Mouse (Mus musculus): ENCODE measurements at regions not wholly inside any gene's neighbourhood (a gene's known extent, or its start where the extent isn't known, plus 50 kb on each side); places are given as distances from the start of the nearest gene placed in this dataset.

DNA sequence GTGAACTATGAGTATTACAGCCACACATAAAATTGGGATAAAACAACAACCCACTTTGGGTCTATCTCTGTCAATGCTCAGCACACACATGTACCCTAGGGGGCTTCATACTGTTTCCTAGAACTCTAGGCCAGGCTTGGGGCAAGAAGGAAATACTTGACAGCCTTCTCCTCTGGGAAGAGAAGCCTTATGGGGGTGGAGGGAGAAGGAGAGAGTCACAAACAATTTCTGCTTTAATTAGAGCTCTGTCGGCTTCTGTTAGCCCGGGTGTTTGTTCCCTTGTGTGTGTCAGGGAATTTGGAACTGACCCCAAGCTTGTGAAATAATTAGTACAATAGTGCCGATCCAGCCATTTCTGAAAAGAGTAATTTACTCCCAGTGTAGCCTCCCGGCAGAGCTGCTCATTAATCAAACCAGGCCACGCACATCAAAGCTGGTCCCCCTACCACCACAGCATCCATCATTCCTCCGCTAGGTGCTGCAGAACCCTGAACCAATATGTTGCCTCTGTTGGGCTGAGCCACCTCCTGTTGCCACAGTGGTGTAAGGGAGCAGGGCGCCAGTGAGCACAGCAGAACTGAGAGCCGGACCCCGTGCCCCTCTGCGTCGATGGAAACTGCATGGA, 307.3 kb downstream of the Tmem114 start:
- DNase-seq (ENCODE audit: low read depth): no peak

GRCm38 (mm10) chr16:8111329-8112116, 313.4 kb downstream of the Tmem114 start:
- DNase-seq (ENCODE audit: low read depth): no peak

DNA sequence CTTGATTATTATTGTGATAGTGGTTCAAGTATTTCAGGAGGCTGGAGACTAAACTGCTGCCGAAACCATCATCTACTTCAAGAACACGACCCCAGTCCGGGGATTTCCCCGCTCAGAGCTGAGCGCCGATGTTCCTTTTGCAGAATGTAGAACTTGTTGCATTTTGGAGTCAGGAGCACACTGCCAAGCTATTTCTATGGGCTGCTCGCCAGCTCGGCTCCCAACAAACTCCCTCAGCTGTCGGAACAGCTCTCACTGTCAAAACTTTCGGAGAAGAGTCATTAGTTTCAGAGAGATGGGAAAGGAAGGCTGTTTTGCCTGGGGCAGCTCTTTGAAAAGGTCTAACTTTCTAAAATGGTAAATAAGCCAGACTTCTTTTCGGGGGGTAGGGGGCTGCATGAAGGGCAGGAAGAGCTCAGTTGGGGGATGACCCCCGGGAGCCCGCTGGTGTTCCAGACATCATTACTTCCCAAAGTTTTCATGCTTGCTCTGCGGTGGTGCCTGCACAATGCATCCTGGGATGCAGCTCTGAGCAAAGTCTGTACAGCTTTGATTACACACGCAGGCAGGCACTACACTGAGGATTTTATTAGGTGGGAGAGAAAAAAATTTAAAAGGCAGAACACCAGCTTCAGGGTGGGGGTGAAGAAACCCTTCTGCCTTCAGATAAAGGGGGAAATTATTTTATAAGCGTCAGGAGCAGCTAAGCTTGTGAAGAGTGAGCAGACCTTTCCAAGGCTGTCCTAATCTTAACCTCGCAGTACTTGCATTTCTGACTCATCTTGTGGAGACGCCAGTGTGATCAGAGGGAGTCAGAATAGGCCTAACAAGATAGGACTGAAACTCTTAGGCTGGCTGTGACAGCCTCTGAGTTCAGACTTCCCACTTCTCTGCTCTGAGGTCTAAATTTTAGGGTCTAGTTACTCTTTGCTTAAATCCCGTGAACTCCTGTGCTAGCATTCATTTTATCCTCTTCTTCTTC, 316.5 kb downstream of the Tmem114 start:
- DNase-seq (ENCODE audit: low read depth): no peak

- DNase-seq (ENCODE audit: low read depth): no peak
Measured at GRCm38 (mm10) chr16:8079024-8079423, 345.9 kb downstream of the Tmem114 start.

DNA sequence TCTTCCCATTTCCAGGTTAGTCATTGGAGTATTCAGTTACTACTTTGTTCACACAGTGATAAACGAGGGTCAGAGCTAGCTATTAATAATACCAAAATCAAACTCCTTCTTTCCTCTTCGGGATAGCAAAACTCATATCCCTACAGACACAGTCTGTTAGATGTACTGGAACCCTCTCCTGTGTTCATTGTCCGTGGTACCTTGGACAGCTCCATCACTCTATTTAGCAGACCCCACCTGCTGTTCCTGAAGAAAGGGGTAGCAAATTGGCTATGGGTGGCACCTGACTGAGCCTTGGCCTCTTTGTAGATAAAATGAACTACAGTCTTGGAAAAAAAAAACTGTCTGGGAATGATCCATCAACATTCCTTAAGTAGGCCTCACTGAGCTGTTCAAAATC, 346.5 kb downstream of the Tmem114 start:
- DNase-seq (ENCODE audit: low read depth): no peak

DNA sequence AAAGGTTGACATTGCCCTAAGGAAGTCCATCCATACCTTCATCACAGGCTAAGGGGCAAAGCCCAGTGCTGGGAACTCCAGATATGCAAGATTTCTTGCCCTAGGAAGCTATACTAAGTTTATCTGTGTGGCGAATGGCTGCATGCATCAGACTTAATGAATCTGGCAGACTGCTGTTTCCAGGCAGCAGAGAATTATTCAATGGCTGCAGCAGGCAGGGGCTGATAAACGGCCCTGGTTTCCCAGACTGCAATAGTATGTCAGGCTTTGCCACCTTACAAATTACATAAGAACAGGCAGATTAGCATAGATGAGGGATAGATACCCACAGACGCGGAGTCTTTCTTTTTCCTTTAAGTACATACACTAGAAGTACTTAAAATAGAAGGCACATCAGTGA, 350.2 kb downstream of the Tmem114 start:
- DNase-seq (ENCODE audit: low read depth): no peak

- DNase-seq (ENCODE audit: low read depth): no peak
Measured at GRCm38 (mm10) chr16:8053936-8054335, 371.0 kb downstream of the Tmem114 start.

DNA sequence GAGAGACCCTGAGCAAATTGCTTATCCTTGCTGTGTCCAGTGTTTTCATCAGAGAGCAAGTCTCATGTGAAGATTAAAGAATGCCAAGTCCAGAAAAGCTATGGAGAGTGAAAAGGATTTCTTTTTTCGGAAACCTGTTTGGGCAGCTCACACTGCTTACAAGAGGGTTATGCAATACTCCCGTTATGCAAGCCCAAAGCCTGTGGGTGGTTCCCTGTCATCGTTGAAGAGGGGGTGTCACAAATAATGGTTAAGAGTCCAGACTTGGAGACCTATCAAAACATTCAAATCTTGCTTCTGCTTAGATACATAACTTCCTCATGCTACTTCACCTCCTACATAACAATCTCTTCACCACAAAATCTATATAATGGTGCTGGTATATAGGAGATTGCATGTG, 416.0 kb downstream of the Tmem114 start:
- no peak for DNase-seq (ENCODE audit: low read depth)

DNA sequence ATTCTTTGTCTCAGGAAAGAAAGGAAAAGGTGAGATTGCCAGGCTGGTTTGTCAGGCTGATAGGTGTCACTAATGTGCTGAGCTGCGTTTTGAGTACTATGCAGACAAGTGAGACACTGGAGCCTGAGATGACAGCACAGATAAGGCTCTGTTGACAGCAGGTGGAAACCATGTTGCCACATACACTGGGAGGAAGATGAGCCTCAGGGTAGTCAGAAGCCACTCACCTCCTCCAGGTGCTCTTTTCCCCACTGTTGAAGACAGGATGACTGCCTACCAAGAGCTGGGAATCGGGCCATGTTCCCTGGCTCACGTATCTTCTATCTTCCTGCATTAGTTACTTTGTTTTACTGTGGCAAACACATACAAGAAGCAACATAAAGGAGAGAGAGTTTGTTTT, 418.3 kb downstream of the Tmem114 start:
- no peak for DNase-seq (ENCODE audit: low read depth)

DNA sequence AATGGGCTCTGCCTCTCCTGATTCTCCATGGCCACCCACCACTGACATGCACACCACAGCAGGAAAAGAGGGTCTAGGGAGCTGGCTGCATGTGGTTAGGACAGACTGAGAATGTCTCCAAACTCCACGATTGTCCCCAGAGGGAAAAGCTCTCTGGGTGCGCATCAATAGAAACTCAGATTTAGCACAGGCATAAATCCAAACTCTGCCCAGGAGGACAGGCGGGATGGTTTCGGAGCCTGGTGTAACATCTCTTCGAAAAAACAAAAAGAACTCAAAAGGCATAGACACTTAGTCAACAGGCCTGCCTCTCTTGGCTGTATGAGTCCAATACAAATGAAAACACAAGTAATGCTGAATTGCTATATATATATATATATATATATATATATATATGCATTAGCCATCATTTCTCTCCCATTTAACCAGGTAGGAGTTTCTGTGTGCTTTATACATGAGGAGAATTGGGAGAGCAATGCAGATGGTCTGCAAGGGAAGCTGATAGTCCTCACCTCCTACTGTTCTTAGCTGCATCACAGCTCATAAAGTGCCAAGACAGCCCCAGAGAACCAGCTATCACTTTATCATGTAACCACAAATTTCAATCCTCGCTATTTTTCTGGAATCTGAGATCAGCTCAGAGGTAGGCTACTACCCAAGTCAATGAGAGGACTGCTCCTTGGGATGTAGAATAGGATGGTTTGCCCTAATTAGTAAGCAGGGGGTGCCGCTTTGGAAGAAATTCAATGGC, 422.4 kb downstream of the Tmem114 start:
- DNase-seq (ENCODE audit: low read depth): no peak

- DNase-seq (ENCODE audit: low read depth): no peak
Measured at GRCm38 (mm10) chr16:7982816-7983215, 442.1 kb downstream of the Tmem114 start.

- DNase-seq (ENCODE audit: low read depth): no peak
Measured at GRCm38 (mm10) chr16:7978466-7978865, 446.5 kb downstream of the Tmem114 start.

DNA sequence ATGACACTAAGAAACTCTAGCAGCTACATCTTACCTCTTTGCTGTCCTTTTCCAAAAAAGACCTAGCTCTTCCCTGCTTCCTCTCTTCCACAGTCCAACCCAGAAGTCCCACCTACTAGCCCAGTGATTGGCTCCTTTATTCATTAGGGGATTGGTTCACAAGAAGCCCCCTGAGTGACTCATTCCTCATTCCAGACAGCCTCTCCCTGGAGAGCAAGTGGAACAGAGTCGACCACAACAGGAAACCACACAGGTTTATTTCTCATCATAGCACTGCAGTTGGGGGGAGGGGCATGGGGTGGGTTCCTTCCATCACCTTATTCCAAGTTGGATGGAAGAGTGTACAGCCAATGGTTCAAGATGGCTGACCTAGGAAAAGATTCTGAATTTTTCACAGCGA, 473.3 kb downstream of the Tmem114 start:
- no peak for DNase-seq (ENCODE audit: low read depth)

DNA sequence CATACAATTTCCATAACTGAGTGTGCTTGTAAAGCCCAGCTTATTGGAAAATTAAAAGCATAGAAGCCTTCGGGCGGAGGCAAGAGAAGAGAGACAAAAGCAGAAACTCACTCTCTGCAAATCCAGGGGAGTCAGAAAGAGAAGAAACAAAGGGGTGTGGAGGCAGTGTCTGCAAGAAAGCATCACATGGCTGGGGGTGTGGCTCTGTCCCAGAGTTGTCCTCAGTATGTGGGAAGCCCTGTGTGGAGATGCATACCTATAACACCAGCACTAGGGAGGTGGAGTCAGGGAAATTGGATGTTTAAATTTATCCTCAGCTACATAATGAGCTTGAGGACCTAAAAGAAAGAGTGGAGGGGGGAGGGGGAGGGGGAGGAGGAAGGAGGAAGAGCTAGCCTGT, 482.6 kb downstream of the Tmem114 start:
- DNase-seq (ENCODE audit: low read depth): no peak

DNA sequence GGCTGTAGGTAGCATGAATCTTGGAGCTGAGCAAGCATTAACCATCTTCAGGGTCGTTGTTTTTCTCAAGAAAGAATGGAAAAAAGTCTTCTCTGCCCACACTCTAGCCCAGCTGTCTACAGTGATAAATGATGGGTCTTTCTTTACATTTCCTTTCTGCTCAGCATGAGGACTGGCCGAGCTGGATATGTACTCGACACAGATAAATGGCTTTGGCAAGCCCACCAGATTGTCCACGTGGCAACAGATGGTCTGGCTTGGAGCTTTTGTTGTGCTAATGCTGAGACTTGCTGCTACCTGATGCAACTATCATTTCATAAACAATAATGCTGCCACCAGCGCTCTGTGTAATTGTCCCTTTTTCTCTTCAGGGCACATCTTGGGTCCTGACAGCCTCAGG, 487.8 kb downstream of the Tmem114 start:
- DNase-seq (ENCODE audit: low read depth): no peak

DNA sequence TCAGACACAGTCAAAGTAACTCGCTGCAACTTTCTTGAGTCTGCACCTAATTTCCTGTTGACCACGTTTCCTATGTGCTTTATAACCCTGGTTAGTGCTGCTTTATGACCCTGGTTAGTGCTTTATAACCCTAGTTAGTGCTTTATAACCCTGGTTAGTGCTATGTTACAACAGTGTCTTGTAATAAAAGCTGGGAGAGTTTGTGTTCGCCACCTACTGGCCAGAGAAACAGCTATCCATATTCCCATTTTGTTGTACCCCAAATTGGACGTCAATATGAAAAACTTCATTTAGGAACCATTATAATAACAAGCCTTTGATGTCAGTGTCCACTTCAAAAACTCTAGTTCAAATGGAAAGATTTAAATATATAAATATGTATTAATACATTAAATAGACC, 492.6 kb downstream of the Tmem114 start:
- no peak for DNase-seq (ENCODE audit: low read depth)

DNA sequence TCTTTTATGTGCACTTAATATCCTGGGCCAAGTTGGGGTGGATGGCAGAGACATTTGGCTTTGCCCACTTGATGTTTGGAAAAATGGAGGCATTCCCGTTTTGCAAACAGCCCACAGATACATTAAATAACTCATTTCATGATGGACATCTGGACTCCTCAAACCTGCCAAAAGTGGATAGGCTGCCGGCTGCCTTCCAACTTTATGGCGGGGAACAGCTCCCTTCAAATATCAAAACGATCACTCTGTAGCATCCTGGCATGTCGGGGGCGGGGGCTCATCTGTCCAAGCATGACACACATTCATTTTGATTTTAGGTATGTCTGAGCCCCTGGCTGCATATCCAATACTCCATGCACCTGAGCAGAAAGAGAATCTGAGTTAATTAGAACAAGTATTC, 493.3 kb downstream of the Tmem114 start:
- no peak for DNase-seq (ENCODE audit: low read depth)

DNA sequence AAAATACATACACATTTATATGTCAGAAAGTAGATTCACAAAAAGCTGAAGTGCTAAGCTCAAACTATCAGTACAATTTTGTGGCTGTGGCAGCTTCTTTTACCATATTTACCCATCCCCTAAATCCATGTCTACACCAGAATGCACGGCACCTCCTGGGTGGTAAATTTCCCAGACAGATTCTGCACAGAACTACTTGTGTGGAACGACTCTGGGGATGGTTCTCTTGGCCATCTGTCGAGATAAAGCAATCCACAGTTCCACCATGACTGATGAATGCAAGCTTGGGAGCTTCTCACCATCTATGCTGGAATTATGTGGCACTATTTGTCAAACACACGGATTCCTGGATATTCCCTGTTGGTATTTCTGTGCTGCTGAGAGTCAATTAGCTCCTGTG, 495.8 kb downstream of the Tmem114 start:
- DNase-seq (ENCODE audit: low read depth): no peak

DNA sequence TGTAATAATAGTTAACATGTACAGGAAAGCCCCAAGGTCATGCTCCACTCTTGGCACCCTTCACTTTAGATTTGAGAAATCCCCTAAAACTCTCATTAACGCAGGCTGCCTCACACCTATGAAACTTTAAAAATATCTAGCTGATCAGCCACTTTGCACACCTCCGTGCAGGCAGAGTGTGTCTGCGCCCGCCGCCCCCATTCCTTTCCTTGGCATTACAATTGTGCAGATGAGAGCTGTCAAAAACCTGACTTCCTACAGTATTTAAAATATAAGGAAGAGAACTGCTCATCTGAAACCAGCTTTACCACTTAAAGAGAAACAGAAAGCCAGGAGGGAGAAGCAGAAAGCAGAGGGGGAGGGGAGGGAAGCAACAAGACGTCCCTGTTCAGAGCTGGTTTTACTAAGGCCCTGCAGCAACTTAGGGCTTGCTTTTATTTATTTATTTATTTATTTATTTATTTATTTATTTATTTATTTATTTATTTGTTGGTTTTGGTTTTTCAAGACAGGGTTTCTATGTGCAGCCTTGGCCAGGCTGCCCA, 496.5 kb downstream of the Tmem114 start:
- DNase-seq (ENCODE audit: low read depth): no peak

GRCm38 (mm10) chr16:7927756-7928155, 497.2 kb downstream of the Tmem114 start:
- DNase-seq (ENCODE audit: low read depth): no peak

DNA sequence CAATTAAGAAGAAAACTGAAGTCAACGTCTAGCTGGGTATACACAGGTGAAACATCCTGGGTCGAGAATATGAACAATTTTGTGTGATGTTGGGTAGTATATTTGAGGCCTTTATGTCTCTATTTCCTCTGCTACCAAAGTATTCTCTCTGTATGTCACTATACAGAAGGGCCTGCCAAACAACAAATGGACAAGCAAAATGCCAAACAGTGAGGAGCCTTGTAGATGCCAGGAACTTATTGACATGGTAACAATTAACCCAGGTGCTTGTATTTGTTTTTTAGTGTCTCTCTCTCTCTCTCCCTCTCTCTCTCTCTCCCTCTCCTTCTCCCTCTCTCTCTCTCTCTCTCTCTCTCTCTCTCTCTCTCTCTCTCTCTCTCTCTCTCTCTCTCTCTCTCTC, 529.1 kb downstream of the Tmem114 start:
- DNase-seq (ENCODE audit: low read depth): no peak

- DNase-seq (ENCODE audit: low read depth): no peak
Measured at GRCm38 (mm10) chr16:7892799-7893198, 532.1 kb downstream of the Tmem114 start.
